Mouse (Mus musculus) G1E (cell line): Measurements from ENCODE around the gene Rsph1. TPM values are rescaled to one million over a fixed set of nuclear protein-coding genes. Genes with fewer than 3 reads are reported as not detected.

ENCODE experiments used
- ATAC-seq: 2 replicates; pipeline ENCODE4 v1.8.0; 2016; ENCODE audit warnings: mild to moderate bottlenecking; ENCODE audit not compliant: insufficient number of reproducible peaks, poor library complexity, low FRiP score, severe bottlenecking; ENCODE audit errors: extremely low read depth
- DNase-seq: peaks from one replicate; pipeline ENCODE4 v3.0.0; 2012; ENCODE audit warnings: low spot score
- H3K27me3 ChIP-seq: 2 replicates; pipeline ENCODE4 v1.6.1; 2012; ENCODE audit warnings: mild to moderate bottlenecking, low read length, inconsistent platforms; ENCODE audit not compliant: insufficient read depth
- H3K36me3 ChIP-seq: replicated peaks from 2 replicates; pipeline ENCODE3; 2012; ENCODE audit warnings: mild to moderate bottlenecking, inconsistent platforms
- H3K4me1 ChIP-seq: 2 replicates; pipeline ENCODE4 v1.6.1; 2012; ENCODE audit warnings: low read depth, low read length, inconsistent platforms, mixed read lengths; ENCODE audit not compliant: insufficient read depth
- H3K4me3 ChIP-seq: 2 replicates; pipeline ENCODE4 v1.5.1; 2012; ENCODE audit warnings: low read depth, mild to moderate bottlenecking, inconsistent platforms, low read length, moderate library complexity, mixed read lengths
- H3K9me3 ChIP-seq: replicated peaks from 2 replicates; pipeline ENCODE4 v1.6.1; 2012; ENCODE audit warnings: inconsistent platforms
- CTCF ChIP-seq: IDR thresholded peaks from 2 replicates; pipeline ENCODE4 v1.5.1; 2012; ENCODE audit warnings: low read depth, low read length, inconsistent platforms, mixed read lengths
- GATA1 ChIP-seq: IDR thresholded peaks from 2 replicates; pipeline ENCODE4 v1.6.1; 2012; ENCODE audit warnings: borderline replicate concordance, low read length, inconsistent platforms, mixed read lengths
- GATA2 ChIP-seq: IDR thresholded peaks from 2 replicates; pipeline ENCODE4 v1.6.1; 2012; ENCODE audit warnings: low read depth, low read length, inconsistent platforms, borderline replicate concordance
- POLR2AphosphoS5 ChIP-seq: IDR thresholded peaks from 2 replicates; pipeline ENCODE4 v1.6.1; 2012; ENCODE audit warnings: low read depth, low read length, inconsistent platforms; ENCODE audit not compliant: insufficient replicate concordance
- TAL1 ChIP-seq: conservative IDR thresholded peaks from 2 replicates; pipeline ENCODE4 v1.6.1; 2012; ENCODE audit warnings: low read depth, low read length, inconsistent platforms, mixed read lengths
- polyA plus RNA-seq: library from polyadenylated mRNA; stranded (reverse); fragments of >175 nt; gene quantifications from 2 replicates; pipeline ENCODE4 v1.2.3, GENCODE M21; 2012
- total RNA-seq, 2 experiments: library from RNA; stranded (forward) in 1 of 2; stranded (reverse) in 1 of 2; fragments of 200-1000 nt in 1 of 2; fragments of >200 nt in 1 of 2; fragmentation: Nextera tagmentation in 1 of 2; gene quantifications; 2 replicates each; pipeline ENCODE4 v1.2.3; 2014 to 2017

Rsph1 gene
- total and polyA plus RNA-seq, 3 experiments: not detected

DNA sequence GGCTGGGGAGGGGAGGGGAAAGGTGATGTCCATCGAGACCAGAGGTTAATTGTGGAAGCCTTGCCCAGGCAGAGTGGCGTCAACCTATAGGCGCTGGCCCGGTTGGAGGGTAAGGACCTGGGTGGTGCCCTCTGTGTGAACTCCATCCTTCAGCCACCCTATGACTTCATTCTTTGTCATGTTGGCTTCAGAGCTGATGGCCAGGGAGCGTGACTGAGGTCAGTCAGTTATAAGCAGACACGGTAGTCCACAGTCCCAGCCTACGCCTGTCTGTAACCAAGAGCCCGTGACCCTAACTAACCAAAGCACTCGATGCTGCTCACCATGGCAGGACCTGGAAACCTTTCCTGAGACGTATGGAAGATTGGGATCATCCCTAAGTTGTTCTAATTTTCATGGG is 35.5 kb upstream of the Rsph1 start:
- no peak overlapping the region for H3K4me3 ChIP-seq
- TF ChIP-seq GATA1 (no peak), POLR2AphosphoS5 (no peak), GATA2 (no peak), TAL1 (no peak), CTCF (no peak)
- ATAC-seq: no peak

DNA sequence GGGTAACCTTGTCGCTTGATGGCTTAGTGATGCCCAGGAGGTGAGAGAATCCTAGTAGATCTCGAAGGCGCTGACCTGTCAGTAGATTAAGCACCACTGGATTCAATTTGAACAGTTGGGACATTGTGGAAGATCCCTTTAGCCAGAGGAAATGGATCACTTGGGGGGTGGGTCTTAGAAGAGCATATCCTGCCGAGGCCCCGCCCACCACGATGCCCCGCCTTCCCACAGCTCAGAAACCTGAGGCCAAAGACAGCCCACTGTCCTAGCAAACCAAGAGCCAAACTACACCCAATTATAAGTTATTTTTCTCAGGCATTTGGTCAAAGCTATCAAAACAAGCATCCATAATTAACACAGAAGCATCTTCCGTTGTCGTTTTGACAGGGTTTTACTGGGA is 33.9 kb upstream of the Rsph1 start:
- H3K4me1 ChIP-seq: no peaks in the 10 kb centered on the region
- no peak overlapping the region for H3K4me3 ChIP-seq
- no peak for TF ChIP-seq GATA2
- H3K9me3 ChIP-seq: peaks cover 69% of the 10 kb centered on the region
- H3K36me3 ChIP-seq: no peaks in the 10 kb centered on the region
- H3K27me3 ChIP-seq: no peaks in the 10 kb centered on the region
- no peak for ATAC-seq
- no peak for DNase-seq

More for the DNA sequence above, 35.5 kb upstream of the Rsph1 start:
- no peaks in the 10 kb centered on the region for H3K4me1 ChIP-seq
- no peak for DNase-seq
- H3K36me3 ChIP-seq: no peaks in the 10 kb centered on the region
- H3K27me3 ChIP-seq: no peaks in the 10 kb centered on the region
- H3K9me3 ChIP-seq: peaks cover 71% of the 10 kb centered on the region

DNA sequence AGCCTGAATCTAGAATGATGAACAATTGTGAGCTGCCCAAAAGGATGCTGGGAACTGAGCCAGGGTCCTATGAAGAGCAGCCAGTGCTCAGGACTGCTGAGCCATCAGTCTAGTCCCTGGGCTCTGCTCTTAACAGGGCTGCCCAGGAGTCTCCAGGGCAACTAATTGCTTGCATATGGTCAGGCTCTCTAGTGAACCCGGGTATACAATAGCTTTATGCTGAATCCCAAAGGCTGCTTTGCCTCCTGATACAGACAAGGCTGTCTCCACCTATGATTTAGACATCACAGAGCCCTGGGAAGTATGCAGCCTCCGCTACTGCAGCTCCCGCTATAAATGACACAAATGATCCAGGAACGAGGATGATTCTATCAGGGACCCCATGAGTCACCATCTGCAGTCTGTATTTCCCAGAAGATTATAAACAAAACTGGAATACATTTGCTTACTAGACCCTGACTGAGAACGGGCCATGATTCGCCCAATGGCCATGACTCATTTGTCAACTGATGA is 32.2 kb upstream of the Rsph1 start:
- ATAC-seq (no peak), DNase-seq (no peak)
- no peaks in the 10 kb centered on the region for H3K4me1 ChIP-seq
- no peaks in the 10 kb centered on the region for H3K27me3 ChIP-seq
- no peaks in the 10 kb centered on the region for H3K36me3 ChIP-seq
- no peak for TF ChIP-seq GATA1
- TF ChIP-seq TAL1: no peak
- no peak for TF ChIP-seq GATA2
- peaks cover 73% of the 10 kb centered on the region for H3K9me3 ChIP-seq
- H3K4me3 ChIP-seq: no peak overlapping the region

DNA sequence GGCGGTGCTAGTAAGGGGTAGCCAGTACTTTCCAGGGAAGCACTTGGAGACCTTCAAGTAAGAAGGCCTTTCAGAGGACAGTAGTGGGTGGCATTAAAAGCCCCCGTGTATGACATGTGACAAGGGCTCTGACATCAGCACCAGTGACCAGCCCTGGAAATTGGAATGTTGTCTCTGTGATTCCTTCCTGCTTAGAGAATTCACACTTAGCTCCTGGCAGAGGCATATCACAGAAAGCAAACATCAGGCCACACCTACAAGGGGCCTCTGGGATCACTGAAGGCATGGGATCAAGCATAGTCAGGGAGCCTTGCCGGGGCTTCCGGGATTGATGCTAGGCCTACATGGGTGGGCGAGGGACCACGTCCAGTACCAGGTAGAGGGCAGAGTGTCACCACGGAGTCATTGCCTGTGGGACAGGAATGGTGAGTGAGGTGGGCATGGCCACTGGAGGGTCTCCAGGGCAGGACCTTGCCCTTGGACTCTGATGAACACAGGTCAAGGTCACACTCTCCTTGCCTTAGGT is 31.2 kb upstream of the Rsph1 start:
- TF ChIP-seq TAL1: no peak
- TF ChIP-seq POLR2AphosphoS5: no peak
- no peak for TF ChIP-seq CTCF
- no peak for TF ChIP-seq GATA2
- no peak for ATAC-seq
- peak overlapping the region; percentile 38; the same call in 1 of the 2 replicates for H3K4me3 ChIP-seq
- H3K27me3 ChIP-seq: no peaks in the 10 kb centered on the region
- H3K36me3 ChIP-seq: no peaks in the 10 kb centered on the region
- H3K9me3 ChIP-seq: peaks cover 72% of the 10 kb centered on the region
- no peak for DNase-seq
- no peaks in the 10 kb centered on the region for H3K4me1 ChIP-seq

DNA sequence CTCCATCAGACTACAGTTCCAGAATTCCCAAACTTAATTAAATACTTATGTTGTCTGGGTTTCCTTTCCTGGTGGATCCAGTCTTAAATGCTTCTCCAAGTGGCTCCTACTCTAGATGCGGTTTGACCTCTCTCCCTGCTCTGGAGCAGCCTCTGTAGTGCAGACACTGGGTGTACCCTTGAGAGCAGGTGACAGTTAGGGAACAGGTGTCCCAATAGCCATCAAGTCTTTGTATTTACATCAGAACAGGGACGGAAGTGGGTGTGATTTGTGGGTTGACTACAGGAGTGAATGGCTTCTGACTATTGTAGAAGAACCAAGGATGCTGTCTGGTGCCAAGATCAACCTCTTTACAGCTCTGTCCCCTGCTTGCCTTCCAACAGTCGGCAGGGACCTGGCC is 30.6 kb upstream of the Rsph1 start:
- Histone ChIP-seq H3K9me3 (peaks cover 72% of the 10 kb centered on the region), H3K4me3 (no peak overlapping the region), H3K27me3 (no peaks in the 10 kb centered on the region), H3K36me3 (no peaks in the 10 kb centered on the region), H3K4me1 (no peaks in the 10 kb centered on the region)
- TF ChIP-seq POLR2AphosphoS5 (no peak), TAL1 (no peak), CTCF (no peak), GATA2 (no peak), GATA1 (no peak)
- ATAC-seq (no peak), DNase-seq (no peak)

DNA sequence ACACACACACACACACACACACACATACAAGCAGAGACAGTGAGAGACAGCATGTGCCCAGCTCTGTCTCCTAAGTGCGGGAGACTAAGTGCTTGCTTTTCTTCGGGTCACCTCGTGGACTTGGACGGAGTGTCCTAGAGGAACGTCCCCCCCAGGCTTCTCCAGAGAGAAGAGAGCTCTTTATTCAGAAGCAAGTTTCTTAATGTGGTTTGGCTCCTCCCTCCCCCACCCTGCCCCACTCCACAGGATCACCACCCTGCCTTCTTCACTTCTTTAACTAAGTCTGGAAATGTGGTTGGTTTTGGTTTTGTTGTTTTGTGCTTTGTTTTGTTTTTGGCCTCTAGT is 28.6 kb upstream of the Rsph1 start:
- ATAC-seq (no peak), DNase-seq (no peak)
- Histone ChIP-seq H3K4me3 (no peak overlapping the region), H3K36me3 (no peaks in the 10 kb centered on the region), H3K9me3 (peaks cover 71% of the 10 kb centered on the region), H3K4me1 (no peaks in the 10 kb centered on the region), H3K27me3 (no peaks in the 10 kb centered on the region)
- TF ChIP-seq GATA2: no peak
- TF ChIP-seq CTCF: no peak
- no peak for TF ChIP-seq TAL1
- TF ChIP-seq GATA1: no peak
- TF ChIP-seq POLR2AphosphoS5: no peak

DNA sequence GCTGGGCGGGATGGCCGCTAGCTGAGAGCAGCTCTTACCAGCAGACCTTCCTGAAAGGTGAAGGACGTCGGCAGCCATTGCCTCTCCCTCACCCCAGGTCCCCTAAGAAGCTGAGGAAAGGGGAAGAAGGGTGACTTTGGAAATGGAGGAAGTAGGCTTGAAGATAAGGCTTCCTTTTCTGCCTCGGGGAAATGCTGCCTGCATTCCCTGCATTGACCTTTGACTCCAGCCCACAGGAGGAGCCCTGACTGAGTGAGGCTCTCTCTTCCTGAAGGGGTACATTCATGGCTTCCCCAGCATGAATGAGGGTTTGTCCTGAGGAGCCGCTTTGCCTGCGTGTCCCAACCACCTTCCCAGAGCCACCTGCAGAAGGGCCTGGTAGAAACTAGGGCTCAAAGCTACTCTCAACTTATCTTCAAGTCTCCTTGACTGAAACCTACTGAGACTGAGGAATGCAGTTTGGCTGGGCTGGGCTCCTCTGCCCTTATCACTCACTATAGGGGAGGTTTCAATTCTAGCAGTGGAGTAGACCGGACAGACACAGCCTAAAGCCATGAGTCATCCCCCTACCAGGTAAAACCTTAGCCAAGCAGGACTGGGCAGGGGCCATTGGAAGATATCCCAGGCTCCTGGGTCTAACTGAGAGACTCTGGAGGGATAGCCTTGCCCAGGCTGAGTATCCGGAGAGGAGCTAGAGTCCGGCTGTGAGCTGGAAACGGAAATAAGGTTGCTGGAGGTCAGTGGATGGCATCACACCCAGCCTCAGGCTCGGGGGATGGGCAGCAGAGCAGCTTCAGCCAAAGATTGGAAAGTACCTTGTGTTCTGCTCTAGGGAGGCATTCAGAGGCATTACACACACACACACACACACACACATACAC is 28.0 kb upstream of the Rsph1 start:
- DNase-seq (no peak), ATAC-seq (no peak)
- no peak for TF ChIP-seq POLR2AphosphoS5
- no peak for TF ChIP-seq GATA1
- no peak for TF ChIP-seq GATA2
- no peak for TF ChIP-seq CTCF
- TF ChIP-seq TAL1: no peak
- H3K27me3 ChIP-seq: no peaks in the 10 kb centered on the region
- peaks cover 76% of the 10 kb centered on the region for H3K9me3 ChIP-seq
- no peaks in the 10 kb centered on the region for H3K4me1 ChIP-seq
- H3K4me3 ChIP-seq: no peak overlapping the region
- no peaks in the 10 kb centered on the region for H3K36me3 ChIP-seq
